9 mouse cellular contexts compared by ENCODE assay signal in genomic region chr7:143469946-143470345, GRCm38 (mm10). TPM values are rescaled to one million over a fixed set of nuclear protein-coding genes. Genes with fewer than 3 reads are reported as not detected.
DNase-seq lines count a peak whose midpoint lies in the region; ATAC-seq lines count a peak whose summit lies in the region.
"Had no signal": no experiment of that assay in that cellular context is flagged by ENCODE, and none has a peak within 500 bp of the region (broad histone marks: within the 10 kb centered on the region; RNA-seq: fewer than 3 reads in every experiment).

No protein-coding gene starts in this region.

- H3K4me2 ChIP-seq in liver, embryonic 12.5 days: no peak overlapping the region
- H3K4me2 ChIP-seq in hindbrain, embryonic 16.5 days (ENCODE audit: low read length): no peak overlapping the region
- H3K4me2 ChIP-seq: midbrain, embryonic 12.5 days had no signal

- H3K27me3 ChIP-seq in liver, embryonic 12.5 days (replicated peaks): peaks cover 40% of the 10 kb centered on the region
- no peaks in the 10 kb centered on the region for H3K27me3 ChIP-seq in hindbrain, embryonic 16.5 days (replicated peaks; ENCODE audit: control insufficient read depth, insufficient read depth, low read length)
- H3K27me3 ChIP-seq in limb, embryonic 10.5 days (ENCODE audit: low read depth, poor library complexity, severe bottlenecking): peaks cover 30% of the 10 kb centered on the region

- WGBS in liver, embryonic 12.5 days (ENCODE audit: insufficient replicate concordance): 18% methylated on average over 8 of the region's 8 CpGs
- 18% methylated on average over 8 of the region's 8 CpGs for WGBS in hindbrain, embryonic 16.5 days
- WGBS in limb, embryonic 10.5 days: 17% methylated on average over 8 of the region's 8 CpGs

- no peaks in the 10 kb centered on the region for H3K9me3 ChIP-seq in liver, embryonic 12.5 days (replicated peaks)
- no peaks in the 10 kb centered on the region for H3K9me3 ChIP-seq in hindbrain, embryonic 16.5 days (ENCODE audit: control insufficient read depth, low read length)
- H3K9me3 ChIP-seq in limb, embryonic 10.5 days (replicated peaks): no peaks in the 10 kb centered on the region; the same call in 1 of the 2 replicates
- H3K9me3 ChIP-seq: midbrain, embryonic 12.5 days had no signal

- ATAC-seq in liver, embryonic 12.5 days: no peak
- peak; percentile 93 for ATAC-seq in frontal cortex, adult (ENCODE audit: low TSS enrichment)
- peak; percentile 59; the same call in 1 of the 2 replicates for ATAC-seq in hindbrain, embryonic 16.5 days

- no peak overlapping the region for H3K9ac ChIP-seq in liver, embryonic 12.5 days
- no peak overlapping the region for H3K9ac ChIP-seq in hindbrain, embryonic 16.5 days (ENCODE audit: low read depth, low read length)
- H3K9ac ChIP-seq: midbrain, embryonic 12.5 days had no signal

- no peaks in the 10 kb centered on the region for H3K36me3 ChIP-seq in liver, embryonic 12.5 days
- H3K36me3 ChIP-seq in hindbrain, embryonic 16.5 days (ENCODE audit: control insufficient read depth, insufficient read depth, low read length): no peaks in the 10 kb centered on the region
- H3K36me3 ChIP-seq in limb, embryonic 10.5 days: no peaks in the 10 kb centered on the region
- H3K36me3 ChIP-seq: midbrain, embryonic 12.5 days had no signal

- peak; percentile 74 for DNase-seq in liver
- peak; percentile 60 for DNase-seq in cerebellum, adult 8-10 months
- peak; percentile 89 for DNase-seq in limb, embryonic 10.5 days (ENCODE audit: low spot score)
- DNase-seq in neural tube, embryonic 10.5 days (ENCODE audit: extremely low spot score, low spot score): peak; percentile 80
- peak; percentile 89 for DNase-seq in testis, postnatal 10 days (ENCODE audit: low spot score)

- H3K27ac ChIP-seq in liver, embryonic 12.5 days: no peak overlapping the region
- no peak overlapping the region for H3K27ac ChIP-seq in hindbrain, embryonic 16.5 days (ENCODE audit: low read depth, low read length)
- H3K27ac ChIP-seq in limb, embryonic 10.5 days: peak overlapping the region; percentile 51; the same call in 1 of the 2 replicates
- H3K27ac ChIP-seq: midbrain, embryonic 12.5 days had no signal

- H3K4me1 ChIP-seq in liver, embryonic 12.5 days: peaks cover 27% of the 10 kb centered on the region
- no peaks in the 10 kb centered on the region; the same call in 1 of the 2 replicates for H3K4me1 ChIP-seq in hindbrain, embryonic 16.5 days (ENCODE audit: control insufficient read depth, insufficient read depth, low read depth, low read length)
- H3K4me1 ChIP-seq in limb, embryonic 10.5 days: peaks cover 53% of the 10 kb centered on the region

- H3K4me3 ChIP-seq in liver, embryonic 12.5 days: no peak overlapping the region
- H3K4me3 ChIP-seq in hindbrain, embryonic 16.5 days (ENCODE audit: low read length): no peak overlapping the region
- no peak overlapping the region; the same call in 1 of the 2 replicates for H3K4me3 ChIP-seq in limb, embryonic 10.5 days
- H3K4me3 ChIP-seq: midbrain, embryonic 12.5 days had no signal

RNA-seq across cellular contexts. Expression of gene Slc22a18, which starts 3.6 kb away (rescaled TPM):
- polyA plus RNA-seq in liver, embryonic 12.5 days (2016; fragmentation: Nextera tagmentation; extraction: Ambion mirVana): 4.5 and 5.1 TPM in 2 replicates
- 0.79 and 1.00 TPM in 2 replicates for polyA plus RNA-seq in hindbrain, embryonic 16.5 days (2015; fragmentation: Nextera tagmentation; extraction: Ambion mirVana)
- 0.25 and 0.53 TPM in 2 replicates for polyA plus RNA-seq in limb, embryonic 10.5 days (2016; fragmentation: Nextera tagmentation; extraction: Ambion mirVana)

RNA-seq across cellular contexts. Expression of gene Cdkn1c, which starts 9.1 kb away (rescaled TPM):
- polyA plus RNA-seq in liver, embryonic 12.5 days (2016; fragmentation: Nextera tagmentation; extraction: Ambion mirVana): 434 and 450 TPM in 2 replicates
- polyA plus RNA-seq in hindbrain, embryonic 16.5 days (2015; fragmentation: Nextera tagmentation; extraction: Ambion mirVana): 165 and 231 TPM in 2 replicates
- 317 and 593 TPM in 2 replicates for polyA plus RNA-seq in limb, embryonic 10.5 days (2016; fragmentation: Nextera tagmentation; extraction: Ambion mirVana)

RNA-seq across cellular contexts. Expression of gene Phlda2, which starts 33.0 kb away (rescaled TPM):
- polyA plus RNA-seq in liver, embryonic 12.5 days (2016; fragmentation: Nextera tagmentation; extraction: Ambion mirVana): 18.1 and 18.5 TPM in 2 replicates
- 0.56 and 0.57 TPM in 2 replicates for polyA plus RNA-seq in hindbrain, embryonic 16.5 days (2015; fragmentation: Nextera tagmentation; extraction: Ambion mirVana)
- polyA plus RNA-seq in limb, embryonic 10.5 days (2016; fragmentation: Nextera tagmentation; extraction: Ambion mirVana): 2.6 and 3.1 TPM in 2 replicates
